Mouse (Mus musculus): ENCODE results near the gene Bloc1s3. TPM values are rescaled to one million over a fixed set of nuclear protein-coding genes. Genes with fewer than 3 reads are reported as not detected.
"Not testable (repeated sequence)": the region's sequence is repeated elsewhere in the genome, so short reads cannot be mapped to it uniquely, and the experiment has no call there.

Bloc1s3 gene
- total RNA-seq, 2 experiments from 2014 or later: 6.0 to 7.1 TPM

DNA sequence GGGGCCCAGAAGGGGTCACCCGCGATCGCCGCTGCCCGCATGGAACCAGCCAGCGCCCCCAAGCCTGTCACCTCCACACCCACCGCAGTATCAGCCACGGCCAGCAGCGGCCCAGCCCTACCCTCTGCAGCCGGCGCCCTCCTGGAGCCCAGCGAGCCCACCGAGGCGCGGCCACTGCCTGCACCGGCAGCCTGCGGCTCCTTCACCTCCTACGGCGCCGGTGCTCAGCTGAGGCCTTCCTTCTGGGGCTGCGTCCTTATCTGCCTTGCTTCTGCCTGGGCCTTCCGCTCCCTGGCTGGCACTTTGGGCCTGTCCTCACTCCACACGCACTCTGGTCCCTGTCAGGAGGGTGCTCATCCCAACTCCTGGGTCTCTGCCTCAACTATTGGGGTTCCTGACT is 11.9 kb upstream of the Bloc1s3 start:
- DNase-seq (ENCODE audit: extremely low spot score in 1 of 2, low spot score in 1 of 2): no peak

- no peak for DNase-seq (ENCODE audit: extremely low spot score in 1 of 2, low spot score in 1 of 2)
These were observed 9.6 kb upstream of the Bloc1s3 start, which contains the start of gene Nkpd1 for GRCm38 (mm10) chr7:19517652-19518365. TSS of gene Nkpd1 (plus strand) at chr7:19517838.

GRCm38 (mm10) chr7:19512353-19512752 is 4.2 kb upstream of the Bloc1s3 start:
- DNase-seq (ENCODE audit: extremely low spot score in 1 of 2, low spot score in 1 of 2): no peak

DNA sequence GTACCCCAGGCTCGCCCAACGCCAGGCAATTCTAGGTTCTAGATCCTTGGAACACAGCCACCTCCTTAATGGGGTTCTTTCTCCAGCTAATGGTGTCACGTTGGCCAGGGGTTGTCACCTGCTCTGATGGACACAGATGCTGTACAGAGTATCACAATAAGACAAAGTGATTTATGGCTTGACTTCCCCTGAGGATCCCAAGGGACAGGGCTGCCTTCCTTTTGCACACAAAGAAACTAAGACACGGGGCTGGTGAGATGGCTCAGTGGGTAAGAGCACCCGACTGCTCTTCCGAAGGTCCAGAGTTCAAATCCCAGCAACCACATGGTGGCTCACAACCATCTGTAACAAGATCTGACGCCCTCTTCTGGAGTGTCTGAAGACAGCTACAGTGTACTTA is 3.8 kb upstream of the Bloc1s3 start:
- DNase-seq (ENCODE audit: extremely low spot score in 1 of 2, low spot score in 1 of 2): not testable (repeated sequence)

DNA sequence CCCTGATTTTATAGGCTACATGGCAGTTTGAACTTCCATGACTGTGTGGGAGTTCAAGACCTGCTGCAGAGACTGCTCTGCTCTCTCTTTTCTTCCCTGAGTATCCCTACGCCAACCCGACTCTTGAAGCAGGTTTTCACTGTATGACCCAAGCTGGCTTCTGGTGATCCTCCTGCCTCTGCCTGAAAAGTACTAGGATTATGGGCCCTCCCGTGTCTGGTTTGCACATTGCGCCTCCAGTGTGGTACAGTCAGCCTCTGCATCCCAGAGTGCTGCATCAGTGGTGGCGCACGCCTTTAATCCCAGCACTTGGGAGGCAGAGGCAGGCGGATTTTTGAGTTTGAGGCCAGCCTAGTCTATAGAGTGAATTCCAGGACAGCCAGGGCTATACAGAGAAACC is 1.6 kb upstream of the Bloc1s3 start:
- no peak for DNase-seq (ENCODE audit: extremely low spot score in 1 of 2, low spot score in 1 of 2)

- no peak for DNase-seq (ENCODE audit: extremely low spot score in 1 of 2, low spot score in 1 of 2)
These were observed 879 bp upstream of the Bloc1s3 start for GRCm38 (mm10) chr7:19508924-19509568.

DNA sequence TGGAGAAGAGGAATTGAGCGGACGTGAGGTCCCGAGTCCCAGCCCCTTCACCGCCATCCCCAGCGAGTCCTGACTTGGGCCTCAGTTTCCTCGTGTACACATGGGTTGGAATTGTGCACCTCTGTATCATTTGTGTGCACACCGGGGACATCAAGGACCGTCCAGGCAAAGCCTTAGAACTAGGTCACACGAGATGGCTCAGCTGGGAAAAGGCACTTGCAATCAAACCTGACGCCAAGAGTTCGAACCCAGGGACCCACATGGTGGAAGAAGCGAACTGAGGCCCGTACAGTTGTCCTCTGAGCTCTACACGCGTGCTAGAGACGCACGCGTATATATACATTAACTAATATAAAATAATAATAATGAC is 570 bp downstream of the Bloc1s3 start:
- DNase-seq (ENCODE audit: extremely low spot score in 1 of 2, low spot score in 1 of 2): no peak

- peak in 1 of 2 experiments; percentile 40 for DNase-seq (ENCODE audit: extremely low spot score in 1 of 2, low spot score in 1 of 2)
These were observed 1.1 kb downstream of the Bloc1s3 start for GRCm38 (mm10) chr7:19506969-19507611.

DNA sequence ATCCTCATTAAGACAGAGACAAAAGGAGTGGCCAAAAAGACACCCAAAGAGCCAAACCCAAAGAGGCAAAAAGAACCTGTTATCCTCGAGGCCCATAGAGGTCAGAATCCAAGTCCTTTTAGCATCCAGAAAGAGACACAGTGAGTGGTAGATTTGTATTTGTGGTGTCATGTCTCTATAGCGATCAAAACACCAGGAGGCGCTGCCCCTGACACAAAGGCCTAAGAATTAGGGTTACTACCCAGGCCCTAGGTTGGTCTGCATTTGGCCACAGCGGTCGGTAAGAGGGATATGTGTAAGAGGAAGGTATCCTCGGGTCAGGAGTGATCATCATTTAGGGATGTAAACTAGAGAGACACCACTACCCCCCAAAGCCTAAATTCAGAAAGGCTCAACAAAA is 1.8 kb downstream of the Bloc1s3 start:
- no peak for DNase-seq (ENCODE audit: extremely low spot score in 1 of 2, low spot score in 1 of 2)

GRCm38 (mm10) chr7:19503481-19504068 is 4.6 kb downstream of the Bloc1s3 start:
- DNase-seq (ENCODE audit: extremely low spot score in 1 of 2, low spot score in 1 of 2): peak in 1 of 2 experiments; percentile 53

DNA sequence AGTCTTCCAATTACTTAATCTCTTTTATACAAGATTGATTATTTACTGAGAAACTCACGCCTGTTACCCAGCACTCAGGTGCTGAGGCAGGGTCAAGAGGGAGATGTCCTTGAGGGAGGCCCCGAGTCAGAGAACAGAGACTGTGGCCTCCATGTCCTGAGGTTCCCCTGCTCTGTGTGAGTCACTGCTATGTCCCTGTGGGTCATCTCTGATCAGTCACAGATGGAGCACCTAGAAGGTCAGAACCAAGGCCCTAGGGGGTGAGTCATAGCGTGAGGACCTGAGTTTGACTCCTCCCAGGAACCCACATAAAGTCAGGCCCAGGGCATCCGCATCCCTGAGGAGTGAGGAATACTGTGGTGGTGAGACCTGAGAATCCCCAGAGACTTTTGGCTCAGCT is 6.5 kb downstream of the Bloc1s3 start:
- no peak for DNase-seq (ENCODE audit: extremely low spot score in 1 of 2, low spot score in 1 of 2)

DNA sequence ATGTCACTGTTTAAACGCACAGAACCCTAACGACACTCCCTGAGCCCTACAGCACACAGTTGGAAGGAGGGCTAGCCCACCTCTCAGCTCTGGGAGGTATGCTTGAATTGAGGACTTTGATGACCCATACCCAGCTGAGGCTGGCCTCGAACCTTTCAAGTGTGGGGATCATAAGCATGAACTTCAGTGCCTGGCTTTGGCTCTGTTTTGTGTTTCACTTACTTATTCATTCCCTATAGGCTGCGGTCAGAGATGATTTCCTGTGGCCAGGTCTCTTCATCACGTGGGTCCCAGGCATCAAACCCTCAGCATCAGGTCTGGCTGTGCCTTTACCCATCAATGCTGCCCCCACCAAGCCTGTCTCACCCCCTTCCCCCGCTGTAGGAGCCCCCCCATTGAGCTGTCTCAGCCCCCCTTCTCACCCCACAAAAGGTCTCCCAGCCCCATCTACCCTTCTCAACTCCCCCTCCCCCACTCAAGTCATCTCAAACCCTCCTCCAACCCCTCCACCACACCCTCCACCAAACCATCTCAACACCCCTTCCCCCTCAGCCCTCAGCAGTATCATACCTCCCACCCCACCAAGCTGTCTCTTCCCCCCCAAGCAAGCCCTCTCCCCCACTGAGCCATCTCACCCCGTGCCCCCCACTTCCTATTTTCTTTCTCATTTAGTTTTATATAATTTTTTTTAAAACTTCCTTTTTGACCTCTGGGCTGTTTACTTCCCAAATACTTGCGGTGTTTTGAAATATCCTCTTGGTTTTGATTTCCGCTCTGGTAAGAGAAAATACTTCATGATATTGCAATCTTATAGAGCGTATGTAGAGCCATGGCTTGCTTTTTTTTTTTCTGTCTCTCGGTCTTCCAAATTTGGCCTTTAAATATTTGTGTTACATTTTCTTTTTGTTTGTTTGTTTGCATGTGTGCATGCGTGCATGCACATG is 7.5 kb downstream of the Bloc1s3 start:
- no peak for DNase-seq (ENCODE audit: extremely low spot score in 1 of 2, low spot score in 1 of 2)

- DNase-seq (ENCODE audit: extremely low spot score in 1 of 2, low spot score in 1 of 2): no peak
These were observed 9.8 kb downstream of the Bloc1s3 start for GRCm38 (mm10) chr7:19498326-19498725.

DNA sequence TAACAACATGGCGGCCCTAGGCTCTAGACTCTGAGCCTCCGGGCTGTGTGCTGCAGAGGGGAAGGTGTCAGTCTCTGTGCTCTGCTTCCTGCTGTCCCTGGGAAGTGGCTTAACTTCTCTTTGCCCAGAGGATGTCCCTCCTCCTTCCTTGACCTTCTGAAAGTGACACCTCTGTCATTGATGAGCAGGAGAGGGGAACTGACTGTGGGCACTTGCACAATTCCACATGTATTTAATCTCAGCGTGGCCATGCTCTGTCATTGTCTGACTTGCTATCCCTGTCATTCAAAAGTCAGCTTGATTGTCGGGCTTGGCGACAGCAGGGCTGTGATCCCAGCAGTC is 12.0 kb downstream of the Bloc1s3 start:
- DNase-seq (ENCODE audit: extremely low spot score in 1 of 2, low spot score in 1 of 2): no peak

DNA sequence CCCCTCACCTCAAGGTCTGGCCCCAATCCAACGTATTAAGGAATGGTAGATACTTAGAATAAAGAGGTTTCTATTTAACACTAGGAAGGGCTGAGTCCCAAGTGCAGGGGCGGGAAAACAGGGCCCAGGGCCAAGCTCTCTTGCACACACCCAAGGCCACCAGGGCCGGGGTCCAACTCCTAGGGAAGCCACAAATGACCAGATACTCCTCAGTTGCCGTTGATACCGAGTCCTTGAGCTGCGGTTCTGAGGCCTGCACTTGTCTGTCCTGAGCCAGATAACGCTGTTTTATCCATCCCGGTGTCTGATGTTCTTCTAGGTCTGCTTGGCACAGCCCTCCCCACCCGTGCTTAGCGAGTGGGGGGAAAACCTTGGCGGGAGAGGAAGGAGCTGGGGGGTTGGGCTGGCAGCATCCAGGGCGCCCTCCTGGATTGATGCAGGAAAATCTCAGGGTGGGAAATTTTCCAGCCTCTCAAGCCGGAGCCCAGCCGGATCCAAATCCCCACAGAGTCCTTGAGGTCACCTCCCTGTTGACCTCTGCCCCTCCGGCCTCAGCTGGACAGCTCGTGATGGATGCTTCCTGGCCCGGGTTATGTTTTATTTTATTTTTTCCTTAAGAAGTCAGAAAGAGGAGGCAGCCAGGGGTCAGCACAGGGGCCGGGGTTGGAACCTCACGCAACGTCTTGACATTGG is 12.5 kb downstream of the Bloc1s3 start:
- no peak for DNase-seq (ENCODE audit: extremely low spot score in 1 of 2, low spot score in 1 of 2)

DNA sequence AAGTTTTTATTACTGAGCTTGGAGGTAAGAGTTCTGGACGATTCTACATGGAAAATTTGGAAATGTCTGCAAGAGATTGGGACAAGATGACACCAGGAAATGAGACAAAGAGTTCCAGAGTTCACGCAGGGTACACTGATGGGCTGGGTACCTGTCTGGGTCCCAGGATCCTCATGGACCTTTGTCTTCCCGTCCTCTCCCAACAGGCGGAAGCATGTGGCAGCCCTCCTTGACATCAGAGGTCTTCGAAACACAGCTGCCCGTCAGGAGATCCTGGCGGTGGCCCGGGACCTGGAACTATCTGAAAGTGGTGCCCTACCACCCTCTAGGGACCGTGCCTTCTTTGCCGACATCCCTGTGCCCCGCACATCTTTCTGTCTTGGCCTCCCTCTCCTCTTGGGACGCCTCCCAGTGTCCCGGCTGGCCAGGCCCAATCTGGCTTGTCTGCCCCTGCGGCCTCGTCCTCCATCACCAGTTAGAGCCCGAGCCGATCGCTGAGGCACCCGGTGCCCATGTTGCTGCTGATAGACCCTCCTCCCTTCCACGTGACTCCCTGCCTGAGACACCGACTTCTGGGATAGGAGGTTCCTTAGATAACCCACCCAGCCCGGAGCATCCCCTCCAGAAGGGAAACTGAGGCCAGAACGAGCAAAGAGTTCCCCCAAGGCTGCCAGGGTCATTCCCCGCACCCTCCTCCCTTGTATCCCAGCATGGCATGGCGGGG is 13.3 kb downstream of the Bloc1s3 start:
- no peak for DNase-seq (ENCODE audit: extremely low spot score in 1 of 2, low spot score in 1 of 2)

GRCm38 (mm10) chr7:19491731-19492130 is 16.4 kb downstream of the Bloc1s3 start:
- no peak for DNase-seq (ENCODE audit: extremely low spot score in 1 of 2, low spot score in 1 of 2)

GRCm38 (mm10) chr7:19489525-19489924 is 18.6 kb downstream of the Bloc1s3 start:
- no peak for DNase-seq (ENCODE audit: extremely low spot score in 1 of 2, low spot score in 1 of 2)

DNA sequence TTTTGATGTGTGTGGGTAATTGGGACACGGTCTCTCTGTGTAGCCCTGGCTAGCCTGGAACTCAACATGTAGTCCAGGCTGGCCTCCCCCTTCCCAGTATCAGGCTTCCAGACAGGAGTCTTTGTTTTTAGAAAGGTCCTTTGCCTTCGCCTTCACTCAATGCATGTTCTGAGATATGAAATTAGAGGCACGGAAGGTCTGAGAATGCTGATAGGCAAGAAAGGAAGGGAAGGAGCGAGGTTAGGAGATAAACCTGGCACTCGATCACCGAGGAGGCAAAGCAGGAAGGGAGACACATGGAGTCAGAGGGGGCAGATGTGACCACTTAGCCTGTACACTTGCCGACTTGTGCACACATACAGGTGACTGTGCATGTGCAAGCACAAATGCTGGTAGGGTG is 21.6 kb downstream of the Bloc1s3 start:
- no peak for DNase-seq (ENCODE audit: extremely low spot score in 1 of 2, low spot score in 1 of 2)

Data from layer of hippocampus, postnatal 25 days (tissue).